Mouse (Mus musculus) lung, postnatal 0 days (tissue): Measurements from ENCODE around the gene Tubb2a. TPM values are rescaled to one million over a fixed set of nuclear protein-coding genes. Genes with fewer than 3 reads are reported as not detected.

ENCODE experiments used
- ATAC-seq: fragments of 200-750 bp; cut with Nextera tagmentation; 2 replicates; pipeline ENCODE4 v1.8.0; 2017; ENCODE audit warnings: moderate library complexity
- DNase-seq: peaks from one replicate; pipeline ENCODE4 v3.0.0-alpha.2; 2016; ENCODE audit warnings: low spot score
- H3K27ac ChIP-seq: fragments of 300-500 bp; sonication (generic); 2 replicates; pipeline ENCODE4 v1.5.1; 2014; ENCODE audit warnings: antibody characterized with exemption, mild to moderate bottlenecking, low read length, mixed read lengths
- H3K27me3 ChIP-seq: fragments of 300-500 bp; sonication (generic); replicated peaks from 2 replicates; pipeline ENCODE4 v1.6.1; 2014; ENCODE audit warnings: low read length, mixed read lengths; ENCODE audit not compliant: insufficient read depth
- H3K36me3 ChIP-seq: fragments of 300-500 bp; sonication (generic); 2 replicates; pipeline ENCODE4 v1.6.1; 2014; ENCODE audit warnings: low read length, mixed read lengths; ENCODE audit not compliant: insufficient read depth
- H3K4me1 ChIP-seq: fragments of 300-500 bp; sonication (generic); 2 replicates; pipeline ENCODE4 v1.6.1; 2014; ENCODE audit warnings: antibody characterized with exemption, low read depth, low read length, mixed read lengths; ENCODE audit not compliant: insufficient read depth
- H3K4me2 ChIP-seq: fragments of 300-500 bp; sonication (generic); replicated peaks from 2 replicates; pipeline ENCODE4 v1.6.1; 2014; ENCODE audit warnings: low read depth, mild to moderate bottlenecking, low read length, moderate library complexity, mixed read lengths
- H3K4me3 ChIP-seq: fragments of 300-500 bp; sonication (generic); 2 replicates; pipeline ENCODE4 v1.5.1; 2014; ENCODE audit warnings: low read depth, low read length
- H3K9ac ChIP-seq: fragments of 300-500 bp; sonication (generic); replicated peaks from 2 replicates; pipeline ENCODE4 v1.6.1; 2014; ENCODE audit warnings: low read depth, mild to moderate bottlenecking
- H3K9me3 ChIP-seq: fragments of 300-500 bp; sonication (generic); 2 replicates; pipeline ENCODE4 v1.6.1; 2016; ENCODE audit warnings: low read length, mixed read lengths
- CTCF ChIP-seq: IDR thresholded peaks from 2 replicates; pipeline ENCODE4 v1.5.1; 2016; ENCODE audit warnings: antibody characterized with exemption, mild to moderate bottlenecking
- EP300 ChIP-seq: IDR thresholded peaks from 2 replicates; pipeline ENCODE4 v1.6.1; 2016; ENCODE audit warnings: antibody characterized with exemption, mild to moderate bottlenecking, control low read depth
- WGBS: fragments of 180-500 bp; shearing (Covaris S2); extraction: QIAGEN DNeasy Blood & Tissue Kit; methylation state at CpG from one replicate; pipeline ENCODE4 v1.1.7; 2014; 5-methylcytosine and 5-hydroxymethylcytosine counted together
- polyA plus RNA-seq: library from polyadenylated mRNA; unstranded; fragments of >200 nt; fragmentation: Nextera tagmentation; extraction: Ambion mirVana; gene quantifications from 2 replicates; pipeline ENCODE4 v1.2.1, GENCODE M21; 2015

The Tubb2a gene
- polyA plus RNA-seq, 1 experiment from 2014 or later = 167 TPM

DNA sequence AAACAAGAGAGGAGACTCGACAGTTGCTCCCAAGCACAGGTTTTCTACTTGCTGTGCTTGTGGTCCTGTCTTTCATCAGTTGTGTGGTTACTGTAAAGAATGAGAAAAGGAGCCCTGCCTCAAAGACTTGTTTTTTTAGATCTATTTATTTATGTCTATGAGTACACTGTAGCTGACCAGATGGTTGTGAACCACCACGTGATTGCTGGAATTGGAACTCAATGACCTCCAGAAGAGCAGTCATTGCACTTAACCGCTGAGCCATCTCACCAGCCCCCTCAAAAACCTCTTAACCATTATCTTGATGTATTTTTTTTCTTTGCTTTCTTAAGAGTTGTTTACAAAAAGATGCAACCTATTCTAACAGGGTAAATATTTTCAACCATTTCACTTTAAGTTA is 42.4 kb downstream of the Tubb2a start:
- no peaks in the 10 kb centered on the region for H3K9me3 ChIP-seq
- 51% methylated on average over 3 of the region's 3 CpGs for WGBS
- DNase-seq (no peak), ATAC-seq (no peak)
- H3K36me3 ChIP-seq = peaks cover 16% of the 10 kb centered on the region; the same call in 1 of the 2 replicates
- TF ChIP-seq CTCF = no peak
- no peaks in the 10 kb centered on the region for H3K27me3 ChIP-seq
- H3K27ac ChIP-seq = no peak overlapping the region
- peaks cover 5% of the 10 kb centered on the region; the same call in 1 of the 2 replicates for H3K4me1 ChIP-seq
- H3K9ac ChIP-seq = no peak overlapping the region
- H3K4me2 ChIP-seq = no peak overlapping the region
- H3K4me3 ChIP-seq = no peak overlapping the region

DNA sequence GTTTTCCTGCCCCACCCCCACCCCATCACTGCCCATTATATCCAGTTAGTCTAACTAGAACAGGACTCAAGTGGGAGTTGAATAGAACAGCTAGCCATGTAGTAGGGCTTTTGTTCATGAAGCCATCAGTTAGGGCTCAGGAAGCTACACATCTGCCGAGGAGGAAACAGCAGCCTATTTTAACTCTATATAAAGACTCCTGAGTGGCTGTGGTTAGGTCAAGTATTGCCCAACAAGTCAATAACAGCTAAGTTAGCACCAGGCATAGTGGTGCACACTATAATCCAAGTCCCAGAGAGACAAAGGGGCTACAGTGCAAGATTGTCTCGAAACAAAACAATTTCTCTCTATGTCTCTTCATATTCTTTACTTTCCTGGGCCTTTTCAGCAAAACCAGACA is 45.8 kb downstream of the Tubb2a start:
- WGBS = 65% methylated on average over 2 of the region's 2 CpGs
- DNase-seq (no peak), ATAC-seq (no peak)
- Histone ChIP-seq H3K9ac (no peak overlapping the region), H3K9me3 (no peaks in the 10 kb centered on the region), H3K4me2 (no peak overlapping the region), H3K27me3 (no peaks in the 10 kb centered on the region), H3K27ac (no peak overlapping the region), H3K4me1 (no peaks in the 10 kb centered on the region), H3K36me3 (peaks cover 35% of the 10 kb centered on the region), H3K4me3 (no peak overlapping the region)
- TF ChIP-seq EP300 (no peak), CTCF (no peak)

Other genes starting within 250 kb of the Tubb2a start
- gene Serpinb6e, start 234.6 kb downstream of the Tubb2a start, polyA plus RNA-seq = not detected in 2 replicates
- not detected in 2 replicates for gene Serpinb6c, start 172.3 kb downstream of the Tubb2a start, polyA plus RNA-seq
- 18.4 and 21.0 TPM in 2 replicates for gene Nqo2, start 113.3 kb downstream of the Tubb2a start, polyA plus RNA-seq
- 17.7 and 21.2 TPM in 2 replicates for gene Ripk1, start 75.6 kb downstream of the Tubb2a start, polyA plus RNA-seq
- 94.5 and 94.8 TPM in 2 replicates for gene Serpinb6a, start 75.2 kb downstream of the Tubb2a start, polyA plus RNA-seq
- 55.3 and 70.4 TPM in 2 replicates for gene Bphl, start 40.4 kb downstream of the Tubb2a start, polyA plus RNA-seq
- 6.0 and 7.5 TPM in 2 replicates for gene Tubb2b, start 52.5 kb upstream of the Tubb2a start, polyA plus RNA-seq
- gene Psmg4, start 85.0 kb upstream of the Tubb2a start, polyA plus RNA-seq = 50.1 and 50.2 TPM in 2 replicates